Mouse (Mus musculus): ENCODE results near the gene Sh3pxd2a. TPM values are rescaled to one million over a fixed set of nuclear protein-coding genes. Genes with fewer than 3 reads are reported as not detected.

Sh3pxd2a gene
- polyA plus RNA-seq, 1 experiment: 12.1 TPM

GRCm38 (mm10) chr19:47459214-47459613 is 5.0 kb downstream of the Sh3pxd2a start:
- 89% methylated on average over 5 of the region's 5 CpGs for WGBS

DNA sequence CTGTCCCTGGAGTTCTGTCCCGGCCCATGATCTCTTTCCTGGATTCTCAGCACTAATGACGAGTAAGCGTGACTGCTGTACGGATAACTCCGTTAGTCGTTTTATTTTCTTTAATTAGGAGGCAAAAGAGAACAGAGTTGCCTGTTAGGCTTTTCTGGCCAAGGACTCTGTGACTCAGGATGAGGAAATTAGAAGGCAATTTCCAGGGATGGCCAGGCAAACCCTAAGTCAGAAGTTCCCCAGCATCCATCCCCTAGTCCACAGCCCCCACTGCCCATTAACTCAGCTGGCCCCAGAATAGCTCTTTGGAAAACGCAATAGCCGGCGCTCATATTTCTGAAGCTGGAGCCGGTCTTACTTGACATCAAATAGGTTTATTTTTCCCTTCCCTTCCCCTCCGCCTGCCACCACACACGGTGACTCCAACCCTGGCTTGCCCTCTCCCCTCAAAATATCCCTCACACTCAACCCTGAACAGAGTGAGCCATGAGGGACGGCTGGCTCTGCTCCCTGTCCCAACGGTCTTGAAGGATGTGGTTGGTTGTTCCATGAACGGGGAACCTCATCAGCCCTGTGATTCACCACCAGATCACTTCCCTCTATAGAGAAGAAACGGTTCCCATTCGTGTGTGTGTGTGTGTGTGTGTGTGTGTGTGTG is 5.6 kb downstream of the Sh3pxd2a start:
- Histone ChIP-seq H3K36me3 (ENCODE audit: control insufficient read depth, insufficient read depth, low read length) (no peaks in the 10 kb centered on the region; the same call in 1 of the 2 replicates), H3K27ac (ENCODE audit: insufficient read depth, low read length) (no peak overlapping the region), H3K27me3 (ENCODE audit: control insufficient read depth, insufficient read depth, low read length) (no peaks in the 10 kb centered on the region), H3K4me1 (ENCODE audit: control insufficient read depth, insufficient read depth, insufficient read length) (peaks cover 35% of the 10 kb centered on the region), H3K4me3 (ENCODE audit: extremely low read depth, insufficient read depth, insufficient read length) (no peak overlapping the region)
- no peak for DNase-seq (ENCODE audit: low read depth in 1 of 2, low spot score in 2 of 2)
- no peak for TF ChIP-seq CTCF (IDR thresholded peaks at IDR 0.05; ENCODE audit: extremely low read depth, insufficient read depth, insufficient read length, insufficient replicate concordance)
- TF ChIP-seq POLR2A (IDR thresholded peaks at IDR 0.05; ENCODE audit: low read depth, low read length): no peak
- 64% methylated on average over 17 of the region's 17 CpGs for WGBS

More at GRCm38 (mm10) chr19:47459214-47459613, 5.0 kb downstream of the Sh3pxd2a start:
- no peak overlapping the region for H3K27ac ChIP-seq (ENCODE audit: insufficient read depth, low read length)
- H3K36me3 ChIP-seq (ENCODE audit: control insufficient read depth, insufficient read depth, low read length): no peaks in the 10 kb centered on the region; the same call in 1 of the 2 replicates
- TF ChIP-seq CTCF (IDR thresholded peaks at IDR 0.05; ENCODE audit: extremely low read depth, insufficient read depth, insufficient read length, insufficient replicate concordance) (no peak), POLR2A (IDR thresholded peaks at IDR 0.05; ENCODE audit: low read depth, low read length) (no peak)
- H3K27me3 ChIP-seq (ENCODE audit: control insufficient read depth, insufficient read depth, low read length): peaks cover 1% of the 10 kb centered on the region; the same call in 1 of the 2 replicates
- no peak overlapping the region for H3K4me3 ChIP-seq (ENCODE audit: extremely low read depth, insufficient read depth, insufficient read length)
- DNase-seq (ENCODE audit: low read depth in 1 of 2, low spot score in 2 of 2): no peak
- peaks cover 29% of the 10 kb centered on the region for H3K4me1 ChIP-seq (ENCODE audit: control insufficient read depth, insufficient read depth, insufficient read length)

- Histone ChIP-seq H3K4me1 (ENCODE audit: control insufficient read depth, insufficient read depth, insufficient read length) (peaks cover 34% of the 10 kb centered on the region), H3K36me3 (ENCODE audit: control insufficient read depth, insufficient read depth, low read length) (no peaks in the 10 kb centered on the region; the same call in 1 of the 2 replicates), H3K27me3 (ENCODE audit: control insufficient read depth, insufficient read depth, low read length) (no peaks in the 10 kb centered on the region), H3K4me3 (ENCODE audit: extremely low read depth, insufficient read depth, insufficient read length) (no peak overlapping the region), H3K27ac (ENCODE audit: insufficient read depth, low read length) (no peak overlapping the region)
- TF ChIP-seq POLR2A (IDR thresholded peaks at IDR 0.05; ENCODE audit: low read depth, low read length): no peak
- TF ChIP-seq CTCF (IDR thresholded peaks at IDR 0.05; ENCODE audit: extremely low read depth, insufficient read depth, insufficient read length, insufficient replicate concordance): no peak
- WGBS: 81% methylated on average over 13 of the region's 13 CpGs
- no peak for DNase-seq (ENCODE audit: low read depth in 1 of 2, low spot score in 2 of 2)
Observed at GRCm38 (mm10) chr19:47457711-47458503, 6.3 kb downstream of the Sh3pxd2a start.

GRCm38 (mm10) chr19:47456021-47456420 is 8.2 kb downstream of the Sh3pxd2a start:
- no peak overlapping the region for H3K4me3 ChIP-seq (ENCODE audit: extremely low read depth, insufficient read depth, insufficient read length)
- H3K36me3 ChIP-seq (ENCODE audit: control insufficient read depth, insufficient read depth, low read length): no peaks in the 10 kb centered on the region
- DNase-seq (ENCODE audit: low read depth in 1 of 2, low spot score in 2 of 2): no peak
- no peaks in the 10 kb centered on the region for H3K27me3 ChIP-seq (ENCODE audit: control insufficient read depth, insufficient read depth, low read length)
- no peak overlapping the region for H3K27ac ChIP-seq (ENCODE audit: insufficient read depth, low read length)
- H3K4me1 ChIP-seq (ENCODE audit: control insufficient read depth, insufficient read depth, insufficient read length): peaks cover 43% of the 10 kb centered on the region
- TF ChIP-seq CTCF (IDR thresholded peaks at IDR 0.05; ENCODE audit: extremely low read depth, insufficient read depth, insufficient read length, insufficient replicate concordance): no peak
- TF ChIP-seq POLR2A (IDR thresholded peaks at IDR 0.05; ENCODE audit: low read depth, low read length): no peak
- 61% methylated on average over 6 of the region's 6 CpGs for WGBS

DNA sequence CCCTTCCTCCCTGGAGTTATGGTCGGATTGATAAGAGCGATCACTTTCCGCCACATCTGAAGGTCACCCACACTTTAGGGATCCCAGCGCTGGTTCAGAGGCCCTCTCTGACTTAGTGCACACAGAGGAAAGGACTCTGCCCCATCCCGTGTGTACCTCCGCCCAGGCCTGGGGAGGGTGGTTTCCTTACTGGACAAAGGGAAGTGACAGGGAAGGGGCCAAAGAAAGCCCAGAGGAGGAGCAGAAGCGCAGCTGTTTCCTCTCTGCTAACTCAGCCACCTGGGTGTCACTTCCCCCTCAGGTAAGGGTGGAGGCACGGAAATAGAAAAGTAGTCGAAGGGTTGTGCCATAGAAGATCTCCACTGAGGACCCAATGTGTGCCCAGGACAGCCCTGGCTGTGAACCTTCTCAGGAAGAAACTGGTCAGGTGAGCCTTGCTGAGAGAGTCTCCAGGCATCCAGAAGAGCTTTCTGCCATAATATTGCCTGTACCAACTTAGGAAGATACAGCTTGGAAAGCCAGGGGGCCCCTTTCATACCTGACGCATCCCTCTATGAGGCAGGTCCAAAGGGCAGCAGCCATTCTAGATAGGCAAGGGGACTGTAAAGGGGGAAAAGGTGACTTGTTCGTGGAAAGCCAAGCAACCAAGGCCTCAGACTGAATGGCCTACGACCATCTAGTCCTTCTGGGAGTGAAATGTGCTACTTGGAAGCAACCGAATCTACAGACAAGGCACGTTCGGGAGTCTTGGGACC is 9.0 kb downstream of the Sh3pxd2a start:
- peaks cover 49% of the 10 kb centered on the region for H3K4me1 ChIP-seq (ENCODE audit: control insufficient read depth, insufficient read depth, insufficient read length)
- H3K27ac ChIP-seq (ENCODE audit: insufficient read depth, low read length): peak overlapping the region; percentile 44
- WGBS: 62% methylated on average over 15 of the region's 15 CpGs

DNA sequence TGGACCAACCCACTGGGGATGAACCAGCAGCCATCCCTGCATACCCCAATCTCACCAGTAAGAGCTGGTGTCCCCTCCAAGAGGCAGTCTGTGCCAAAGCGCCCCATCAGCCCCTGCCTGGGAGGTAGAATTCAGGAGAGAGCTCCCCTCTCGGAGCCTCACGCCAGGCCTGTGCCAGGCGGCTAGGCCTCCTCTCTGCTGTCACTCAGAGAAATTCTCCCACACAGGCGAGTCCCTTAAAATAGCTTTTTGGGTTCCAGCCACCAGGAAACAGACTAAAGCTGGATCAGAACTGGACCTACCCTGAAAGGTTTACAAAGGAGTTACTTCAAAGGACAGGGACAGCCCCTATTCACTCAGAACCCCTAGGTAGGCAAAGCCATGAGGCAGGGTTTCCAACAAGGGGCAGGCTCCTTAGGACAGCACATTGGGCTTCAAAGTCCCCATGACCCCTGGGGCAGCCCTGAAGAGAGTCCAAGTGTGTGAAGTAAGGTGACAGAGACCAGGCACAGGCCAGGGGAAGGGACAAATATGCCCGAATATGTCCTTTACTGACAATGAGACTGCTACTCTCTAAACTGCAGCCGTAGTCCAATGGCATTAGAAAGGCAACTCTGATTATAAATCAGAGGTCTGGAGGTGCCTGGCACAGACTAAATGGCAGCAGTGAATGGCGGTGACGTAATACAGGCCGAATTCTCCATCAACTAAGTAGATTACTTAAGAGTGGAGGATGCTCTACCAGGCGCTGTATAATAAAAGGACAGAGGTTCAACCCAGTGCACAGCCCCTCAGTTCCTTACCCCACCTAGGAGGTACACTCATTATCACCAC is 9.8 kb downstream of the Sh3pxd2a start:
- peaks cover 57% of the 10 kb centered on the region for H3K4me1 ChIP-seq (ENCODE audit: control insufficient read depth, insufficient read depth, insufficient read length)
- H3K4me3 ChIP-seq (ENCODE audit: extremely low read depth, insufficient read depth, insufficient read length): no peak overlapping the region
- no peaks in the 10 kb centered on the region for H3K27me3 ChIP-seq (ENCODE audit: control insufficient read depth, insufficient read depth, low read length)
- DNase-seq (ENCODE audit: low read depth in 1 of 2, low spot score in 2 of 2): no peak
- 87% methylated on average over 11 of the region's 11 CpGs for WGBS
- no peak for TF ChIP-seq CTCF (IDR thresholded peaks at IDR 0.05; ENCODE audit: extremely low read depth, insufficient read depth, insufficient read length, insufficient replicate concordance)
- TF ChIP-seq POLR2A (IDR thresholded peaks at IDR 0.05; ENCODE audit: low read depth, low read length): no peak
- peak overlapping the region; percentile 44 for H3K27ac ChIP-seq (ENCODE audit: insufficient read depth, low read length)
- no peaks in the 10 kb centered on the region for H3K36me3 ChIP-seq (ENCODE audit: control insufficient read depth, insufficient read depth, low read length)

More for the DNA sequence above, 9.0 kb downstream of the Sh3pxd2a start:
- Histone ChIP-seq H3K27me3 (ENCODE audit: control insufficient read depth, insufficient read depth, low read length) (no peaks in the 10 kb centered on the region), H3K36me3 (ENCODE audit: control insufficient read depth, insufficient read depth, low read length) (no peaks in the 10 kb centered on the region), H3K4me3 (ENCODE audit: extremely low read depth, insufficient read depth, insufficient read length) (no peak overlapping the region)
- peak in 1 of 2 experiments; percentile 49 for DNase-seq (ENCODE audit: low read depth in 1 of 2, low spot score in 2 of 2)
- TF ChIP-seq CTCF (IDR thresholded peaks at IDR 0.05; ENCODE audit: extremely low read depth, insufficient read depth, insufficient read length, insufficient replicate concordance) (no peak), POLR2A (IDR thresholded peaks at IDR 0.05; ENCODE audit: low read depth, low read length) (no peak)
